Mouse (Mus musculus): ENCODE results near the gene Veph1.
A peak's percentile ranks its signal among the peaks of the same experiment; 100 is the strongest.
"Not testable (repeated sequence)": the region's sequence is repeated elsewhere in the genome, so short reads cannot be mapped to it uniquely, and the experiment has no call there.

Gene Veph1

DNA sequence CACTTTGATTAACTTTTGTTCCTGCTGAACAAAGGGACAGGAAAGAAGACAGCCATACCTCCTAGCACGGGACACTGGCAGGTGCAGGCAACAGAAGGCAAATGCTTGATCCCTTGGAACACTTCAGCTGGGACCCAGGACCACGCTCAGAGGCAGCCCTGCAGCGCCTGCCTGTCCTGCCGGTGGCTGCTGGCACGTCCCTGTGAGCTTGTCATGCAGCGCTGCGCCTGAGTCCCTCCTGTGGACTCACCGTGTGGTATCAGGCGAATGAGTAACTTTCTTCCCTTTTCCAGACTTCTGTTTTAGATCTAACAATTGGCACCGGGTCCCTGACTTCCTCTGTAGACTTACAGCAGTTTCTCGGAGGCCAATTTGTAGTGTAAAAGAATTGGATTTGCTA is at the start of gene Veph1:
Gene Veph1 (minus strand): TSS at position 293 of the 400 bp plus-strand sequence.
- peak; percentile 8 for DNase-seq (ENCODE audit: low spot score)

DNA sequence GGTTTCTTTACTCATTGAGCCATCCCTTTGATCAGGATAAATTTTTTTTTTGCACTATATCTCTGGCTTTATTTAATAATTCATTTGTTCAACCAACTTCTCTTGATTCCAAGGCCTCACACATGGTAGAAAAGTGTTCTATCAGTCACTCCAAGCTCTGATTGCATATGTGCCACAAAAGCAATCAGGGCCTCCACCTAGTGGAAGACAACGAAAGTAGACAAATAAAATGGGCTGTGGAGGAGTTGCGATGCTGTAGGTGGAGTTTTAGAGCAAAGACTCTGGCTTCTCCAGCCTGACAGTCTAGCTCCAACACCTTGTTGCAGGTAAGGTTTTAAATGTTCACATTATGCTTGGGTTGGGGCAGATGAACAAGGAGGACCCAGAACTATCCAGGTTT is 44.1 kb upstream of the Veph1 start:
- no peak for DNase-seq (ENCODE audit: low spot score)

DNA sequence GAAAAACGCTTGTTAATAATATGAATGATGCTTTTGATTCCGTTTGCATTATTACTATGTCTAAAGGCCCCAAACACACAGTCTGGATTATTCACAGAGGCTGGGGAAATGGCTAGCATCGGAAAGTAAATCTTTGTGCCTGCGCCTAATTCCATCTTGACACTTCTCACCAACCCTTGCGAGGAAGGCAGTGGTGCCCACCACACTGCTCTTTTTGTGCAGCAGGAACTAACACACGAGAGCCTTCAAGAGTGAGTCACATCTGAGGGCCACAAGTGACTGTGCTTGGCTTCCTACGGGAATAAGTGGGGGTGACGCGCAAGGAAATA is 35.7 kb upstream of the Veph1 start:
- no peak for DNase-seq (ENCODE audit: low spot score)

- DNase-seq (ENCODE audit: low spot score), result peak; percentile 33
These were observed 35.2 kb upstream of the Veph1 start for GRCm38 (mm10) chr3:66331592-66332400.

DNA sequence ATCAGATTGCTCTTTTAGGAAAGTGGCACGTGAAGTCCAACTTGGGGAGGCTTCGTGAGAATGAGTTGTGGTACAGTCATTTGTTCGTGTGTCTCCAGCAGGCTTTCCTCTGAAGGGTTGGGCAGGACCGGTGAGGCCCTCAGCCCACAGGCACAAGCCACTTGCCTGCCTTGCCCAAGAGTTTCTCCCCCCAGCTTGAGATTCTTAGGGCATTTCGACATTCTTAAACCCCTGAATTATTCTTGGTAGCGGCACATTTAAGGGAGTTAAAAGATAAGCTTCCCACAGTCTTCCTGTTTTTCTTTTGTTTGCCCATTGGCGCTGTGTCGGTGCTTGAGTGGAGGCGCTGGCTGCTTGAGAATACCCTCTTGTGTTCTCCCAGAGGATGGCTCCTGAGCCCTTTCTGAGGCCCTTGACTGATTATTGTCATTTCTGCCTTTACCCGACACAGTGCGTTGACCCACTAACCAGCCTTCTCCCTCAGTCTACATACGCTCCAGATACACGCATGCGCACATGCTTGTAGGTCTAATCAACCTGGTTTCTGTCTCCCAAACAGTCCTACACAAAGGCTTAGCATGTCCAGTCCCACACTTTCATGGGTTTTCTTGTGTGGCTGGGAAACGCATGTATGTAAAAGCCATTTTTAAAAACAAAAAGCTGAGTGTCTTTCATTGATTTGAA is 34.4 kb upstream of the Veph1 start:
- no peak for DNase-seq (ENCODE audit: low spot score)

DNA sequence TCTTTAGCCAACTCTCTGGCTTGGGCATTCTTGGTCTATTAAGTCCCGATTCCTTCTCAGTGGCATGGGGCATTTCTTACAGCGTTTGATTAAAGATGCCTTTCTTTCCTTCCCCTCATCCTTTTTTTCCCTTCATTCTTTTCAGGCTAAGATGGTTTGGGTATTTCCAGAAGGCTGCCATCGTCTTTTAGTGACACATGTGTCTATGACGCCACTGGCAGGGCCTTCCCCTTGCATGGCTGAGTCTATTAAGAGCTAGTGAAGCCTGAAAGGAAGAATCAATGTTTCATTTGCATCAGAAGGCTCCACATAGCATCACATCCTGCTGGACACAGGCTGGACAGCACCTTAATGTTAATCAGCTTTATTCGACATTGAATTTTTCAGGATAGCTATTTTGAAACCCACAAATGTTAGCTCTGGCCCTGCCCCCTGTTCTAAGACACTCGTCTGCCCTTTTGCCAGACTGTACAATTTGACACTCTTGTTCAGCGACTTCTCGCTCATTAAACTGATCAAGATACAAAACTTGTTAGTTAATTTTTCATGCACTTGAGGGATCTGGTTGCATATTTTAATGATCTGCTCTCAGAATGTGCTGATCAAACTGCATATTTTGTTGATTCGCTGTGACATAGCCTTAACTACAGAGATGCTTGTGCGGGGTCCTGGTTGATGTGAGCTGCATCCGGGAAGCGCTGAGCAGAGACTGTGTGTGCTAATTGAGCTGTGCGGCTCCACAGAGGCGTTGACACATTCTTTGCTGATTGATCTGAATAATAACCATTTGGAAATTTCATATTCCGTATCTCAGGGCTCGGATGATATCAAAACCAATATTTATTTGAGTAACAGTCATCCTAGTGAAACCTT is 29.6 kb upstream of the Veph1 start:
- no peak for DNase-seq (ENCODE audit: low spot score)

- no peak for DNase-seq (ENCODE audit: low spot score)
These were observed 28.9 kb upstream of the Veph1 start for GRCm38 (mm10) chr3:66325486-66325951.

DNA sequence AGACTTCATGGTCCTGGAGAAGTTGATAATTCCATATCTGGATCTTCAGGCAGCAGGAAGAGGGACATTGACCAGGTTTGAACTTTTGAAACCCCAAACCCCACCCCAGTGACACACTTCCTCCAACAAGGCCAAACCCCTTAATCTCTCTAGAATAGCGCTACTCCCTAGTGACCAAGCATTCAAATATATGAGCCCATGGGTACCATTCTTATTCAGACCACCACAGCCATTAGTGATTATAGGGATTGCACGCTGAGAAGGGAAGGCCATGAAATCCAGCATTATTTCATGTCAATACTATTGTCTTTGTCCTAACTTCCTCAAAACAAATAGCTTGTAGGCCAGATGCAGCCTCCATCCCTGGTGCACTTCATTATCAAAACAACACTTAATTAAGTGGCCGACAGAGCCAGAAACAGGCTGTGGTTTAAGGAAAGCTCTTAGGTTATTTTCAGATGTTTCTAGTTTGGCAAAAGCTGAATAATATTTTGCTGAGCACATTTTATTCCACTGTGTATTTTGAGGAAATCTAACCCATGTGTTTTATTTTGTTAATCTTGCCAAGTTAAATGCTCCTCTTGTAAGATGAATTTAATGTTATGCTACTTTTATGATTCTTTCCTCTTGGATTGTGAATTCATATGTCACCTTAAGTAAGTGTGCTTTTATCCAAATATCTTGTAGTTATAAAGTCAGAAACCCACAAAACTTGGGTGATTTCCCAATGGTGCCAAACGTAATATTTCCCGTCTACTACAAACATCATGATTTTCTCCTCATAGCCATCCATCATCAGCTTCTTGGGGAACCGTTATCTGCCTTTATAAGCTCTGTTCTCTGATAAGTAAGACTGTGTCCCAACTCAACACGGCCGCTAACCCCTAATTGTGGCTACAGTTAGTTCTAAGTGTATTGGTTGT is 18.4 kb upstream of the Veph1 start:
- no peak for DNase-seq (ENCODE audit: low spot score)

DNA sequence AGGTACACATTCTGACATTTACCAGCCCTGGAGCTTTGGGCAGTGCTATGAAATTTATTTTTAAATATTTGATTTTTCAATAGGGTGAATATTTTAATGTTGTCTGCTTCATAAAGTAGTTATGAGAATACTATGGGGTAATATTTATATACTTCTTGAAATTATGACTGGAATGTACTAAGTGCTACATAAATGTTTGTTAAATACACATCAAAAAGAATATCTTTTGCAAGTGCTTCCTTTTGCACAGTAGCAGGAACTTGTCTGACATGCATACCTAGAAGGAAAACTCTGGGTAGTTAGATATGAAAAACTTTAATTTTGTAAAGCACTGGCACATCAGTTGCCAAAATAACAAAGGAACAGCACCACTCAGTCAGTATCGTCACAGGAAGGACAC is 13.9 kb upstream of the Veph1 start:
- DNase-seq (ENCODE audit: low spot score), result no peak

- no peak for DNase-seq (ENCODE audit: low spot score)
These were observed 12.9 kb upstream of the Veph1 start for GRCm38 (mm10) chr3:66309531-66309930.

DNA sequence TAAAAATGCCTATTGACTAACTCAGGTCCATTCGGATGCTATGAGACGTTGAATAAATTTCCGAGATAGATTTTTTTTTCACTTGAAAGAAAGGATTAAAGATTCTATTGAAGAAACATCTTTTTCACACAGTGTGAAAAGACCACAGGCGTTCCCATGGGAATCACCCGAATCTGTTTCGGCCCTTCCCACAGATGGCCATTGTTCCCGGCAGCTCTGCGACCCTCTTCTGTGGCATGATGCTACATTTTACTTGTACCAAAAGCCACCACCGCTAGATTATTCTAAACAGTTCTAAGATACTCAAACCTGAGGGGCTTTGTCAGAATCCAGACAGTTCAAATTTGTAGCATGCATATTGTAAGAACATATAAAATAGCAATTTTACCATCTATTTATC is 1.4 kb downstream of the Veph1 start:
- no peak for DNase-seq (ENCODE audit: low spot score)

GRCm38 (mm10) chr3:66294729-66295128 is 1.9 kb downstream of the Veph1 start:
- DNase-seq (ENCODE audit: low spot score), result no peak

- DNase-seq (ENCODE audit: low spot score), result peak; percentile 35
These were observed 4.2 kb downstream of the Veph1 start for GRCm38 (mm10) chr3:66292356-66292946.

GRCm38 (mm10) chr3:66263270-66263669 is 33.4 kb downstream of the Veph1 start:
- DNase-seq (ENCODE audit: low spot score), result no peak

- peak; percentile 5 for DNase-seq (ENCODE audit: low spot score)
These were observed 34.3 kb downstream of the Veph1 start for GRCm38 (mm10) chr3:66262319-66262718.

- DNase-seq (ENCODE audit: low spot score), result no peak
These were observed 42.0 kb downstream of the Veph1 start for GRCm38 (mm10) chr3:66254504-66255105.

DNA sequence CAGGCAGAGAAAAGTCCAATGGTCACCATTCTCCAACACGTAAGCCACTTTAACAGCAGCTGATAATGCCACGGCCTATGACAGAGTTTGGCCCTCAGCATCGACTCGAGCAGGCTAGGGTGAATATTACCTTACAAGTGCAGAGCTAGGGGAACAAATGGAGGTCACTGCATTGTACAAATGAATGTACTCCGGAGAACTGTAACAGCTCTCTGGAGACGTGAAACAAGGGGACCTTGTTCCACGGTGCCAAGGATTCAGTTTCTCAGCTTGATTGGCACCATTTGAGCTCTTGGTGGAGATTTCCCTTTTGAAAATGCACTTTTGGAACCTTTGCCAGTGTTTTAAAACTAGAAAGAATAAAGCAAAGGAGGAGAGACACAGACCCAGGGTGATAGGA is 44.8 kb downstream of the Veph1 start:
- DNase-seq (ENCODE audit: low spot score), result no peak

DNA sequence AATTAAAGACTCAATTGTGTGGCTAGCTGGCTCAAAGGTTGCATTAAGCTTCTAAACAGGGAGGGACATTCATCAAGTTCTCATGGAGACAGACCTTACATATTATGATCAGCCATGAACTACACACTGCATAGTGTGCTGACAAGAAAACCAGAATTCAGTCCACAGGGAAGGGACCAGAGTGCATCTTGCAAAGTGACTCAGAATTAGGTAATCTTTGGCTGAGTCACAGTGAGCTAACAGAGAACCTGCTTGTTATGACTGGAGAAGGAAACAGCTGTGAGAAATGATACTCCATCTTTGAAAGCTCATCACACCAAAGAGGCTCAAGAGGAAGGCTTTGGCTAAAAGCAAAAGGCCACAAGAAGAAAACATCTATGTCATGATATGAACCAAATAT is 56.2 kb downstream of the Veph1 start:
- DNase-seq (ENCODE audit: low spot score), result no peak

DNA sequence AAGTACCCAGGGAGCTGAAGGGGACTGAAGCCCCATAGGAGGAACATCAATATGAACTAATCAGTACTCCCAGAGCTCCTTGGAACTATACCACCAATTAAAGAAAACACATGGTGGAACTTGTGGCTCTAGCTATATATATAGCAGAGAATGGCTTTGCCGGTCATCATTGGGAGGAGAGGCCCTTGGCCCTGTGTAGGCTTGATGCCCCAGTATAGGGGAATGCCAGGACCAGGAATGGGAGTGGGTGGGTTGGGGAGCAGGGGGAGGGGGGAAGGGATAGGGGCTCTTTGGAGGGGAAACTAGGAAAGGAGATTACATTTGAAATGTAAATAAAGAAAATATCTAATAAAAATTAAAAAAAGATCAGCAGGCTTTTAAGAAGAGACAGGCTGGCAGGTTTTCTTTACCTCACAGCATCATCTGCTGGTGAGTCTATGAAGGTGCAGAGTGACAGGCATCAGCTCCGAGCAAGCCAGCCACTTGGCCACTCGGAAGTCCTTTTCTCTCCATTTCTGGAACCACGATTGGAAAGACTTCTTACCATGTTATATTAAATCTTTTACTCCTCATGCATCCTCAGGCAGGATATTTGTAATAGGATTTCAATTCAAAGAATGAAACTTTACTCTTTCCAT is 60.3 kb downstream of the Veph1 start:
- not testable (repeated sequence) for DNase-seq (ENCODE audit: low spot score)

DNA sequence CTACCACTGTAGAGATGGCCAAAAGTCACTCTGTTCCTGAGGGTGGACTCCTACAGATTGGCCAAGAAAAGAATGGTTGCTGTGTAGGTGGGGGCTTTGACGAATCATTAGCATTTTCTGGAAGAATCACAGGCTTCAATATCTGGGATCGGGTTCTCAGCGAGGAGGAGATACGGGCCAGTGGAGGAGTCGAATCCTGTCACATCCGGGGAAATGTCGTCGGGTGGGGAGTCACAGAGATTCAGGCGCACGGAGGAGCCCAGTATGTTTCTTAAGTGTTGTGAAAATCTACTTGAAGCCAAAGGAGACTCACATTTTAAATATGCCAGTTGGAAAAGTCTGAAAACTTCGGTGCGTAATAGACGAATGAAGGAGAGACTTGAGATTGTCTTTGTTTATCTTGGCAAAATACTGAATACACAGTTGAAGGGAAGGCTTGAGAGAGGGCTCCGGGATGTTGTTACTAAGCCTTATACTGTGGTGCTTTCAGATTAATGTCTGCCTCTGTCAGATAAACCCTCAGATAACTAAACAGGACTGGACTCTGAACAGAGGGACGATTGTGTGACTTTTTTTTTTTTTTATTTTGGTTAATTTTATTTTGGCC is 71.6 kb downstream of the Veph1 start:
- DNase-seq (ENCODE audit: low spot score), result no peak

Measured in urinary bladder, postnatal 14 days (tissue).